Mouse (Mus musculus): ENCODE results near the gene Fa2h. TPM values are rescaled to one million over a fixed set of nuclear protein-coding genes. Genes with fewer than 3 reads are reported as not detected.
A peak's percentile ranks its signal among the peaks of the same experiment; 100 is the strongest.

The Fa2h gene
- total and polyA plus RNA-seq, 2 experiments from 2014 or later = 3.1 to 5.1 TPM

- DNase-seq (ENCODE audit: low spot score) (no peak), ATAC-seq (no peak)
- Histone ChIP-seq H3K9ac (replicated peaks; ENCODE audit: low read length) (no peak overlapping the region), H3K4me2 (ENCODE audit: low read depth, low read length) (no peak overlapping the region), H3K27ac (no peak overlapping the region), H3K9me3 (ENCODE audit: low read length) (no peaks in the 10 kb centered on the region), H3K27me3 (ENCODE audit: insufficient read depth, low read length) (no peaks in the 10 kb centered on the region), H3K4me1 (ENCODE audit: insufficient read depth, low read length) (no peaks in the 10 kb centered on the region), H3K36me3 (ENCODE audit: insufficient read depth, low read length) (no peaks in the 10 kb centered on the region), H3K4me3 (ENCODE audit: low read length) (no peak overlapping the region)
- 61% methylated on average over 7 of the region's 7 CpGs for WGBS
- no peak for TF ChIP-seq CTCF (IDR thresholded peaks at IDR 0.05; ENCODE audit: low read depth)
Observed at GRCm38 (mm10) chr8:111360579-111361209, 32.9 kb downstream of the Fa2h start.

- no peak overlapping the region for H3K27ac ChIP-seq
- no peaks in the 10 kb centered on the region for H3K4me1 ChIP-seq (ENCODE audit: insufficient read depth, low read length)
- H3K9ac ChIP-seq (replicated peaks; ENCODE audit: low read length) = no peak overlapping the region
- ATAC-seq (no peak), DNase-seq (ENCODE audit: low spot score) (no peak)
- H3K4me3 ChIP-seq (ENCODE audit: low read length) = no peak overlapping the region
- no peaks in the 10 kb centered on the region for H3K36me3 ChIP-seq (ENCODE audit: insufficient read depth, low read length)
- WGBS = 65% methylated on average over 5 of the region's 5 CpGs
- no peaks in the 10 kb centered on the region for H3K27me3 ChIP-seq (ENCODE audit: insufficient read depth, low read length)
- H3K4me2 ChIP-seq (ENCODE audit: low read depth, low read length) = no peak overlapping the region
- no peak for TF ChIP-seq CTCF (IDR thresholded peaks at IDR 0.05; ENCODE audit: low read depth)
- no peaks in the 10 kb centered on the region for H3K9me3 ChIP-seq (ENCODE audit: low read length)
Observed at GRCm38 (mm10) chr8:111359936-111360335, 33.7 kb downstream of the Fa2h start.

GRCm38 (mm10) chr8:111358905-111359304 is 34.7 kb downstream of the Fa2h start:
- Histone ChIP-seq H3K4me1 (ENCODE audit: insufficient read depth, low read length) (no peaks in the 10 kb centered on the region), H3K4me3 (ENCODE audit: low read length) (no peak overlapping the region), H3K9me3 (ENCODE audit: low read length) (no peaks in the 10 kb centered on the region), H3K27me3 (ENCODE audit: insufficient read depth, low read length) (no peaks in the 10 kb centered on the region), H3K36me3 (ENCODE audit: insufficient read depth, low read length) (no peaks in the 10 kb centered on the region), H3K4me2 (ENCODE audit: low read depth, low read length) (no peak overlapping the region), H3K9ac (replicated peaks; ENCODE audit: low read length) (no peak overlapping the region), H3K27ac (no peak overlapping the region)
- ATAC-seq (no peak), DNase-seq (ENCODE audit: low spot score) (no peak)
- WGBS = 60% methylated on average over 1 of the region's 1 CpGs
- TF ChIP-seq CTCF (IDR thresholded peaks at IDR 0.05; ENCODE audit: low read depth) = no peak

- no peak overlapping the region for H3K9ac ChIP-seq (replicated peaks; ENCODE audit: low read length)
- no peaks in the 10 kb centered on the region for H3K9me3 ChIP-seq (ENCODE audit: low read length)
- H3K4me1 ChIP-seq (ENCODE audit: insufficient read depth, low read length) = 0 out of 2 replicates have a peak, but pooled peaks cover 3% of the 10 kb centered on the region
- no peak overlapping the region for H3K27ac ChIP-seq
- TF ChIP-seq CTCF (IDR thresholded peaks at IDR 0.05; ENCODE audit: low read depth) = no peak
- H3K27me3 ChIP-seq (ENCODE audit: insufficient read depth, low read length) = no peaks in the 10 kb centered on the region
- 77% methylated on average over 4 of the region's 4 CpGs for WGBS
- DNase-seq (ENCODE audit: low spot score) (peak; percentile 40), ATAC-seq (no peak)
- H3K36me3 ChIP-seq (ENCODE audit: insufficient read depth, low read length) = no peaks in the 10 kb centered on the region
- H3K4me3 ChIP-seq (ENCODE audit: low read length) = no peak overlapping the region
- no peak overlapping the region for H3K4me2 ChIP-seq (ENCODE audit: low read depth, low read length)
Observed at GRCm38 (mm10) chr8:111357433-111357832, 36.2 kb downstream of the Fa2h start.

GRCm38 (mm10) chr8:111353497-111353896 is 40.1 kb downstream of the Fa2h start:
- Histone ChIP-seq H3K4me1 (ENCODE audit: insufficient read depth, low read length) (0 out of 2 replicates have a peak, but pooled peaks cover 3% of the 10 kb centered on the region), H3K9me3 (ENCODE audit: low read length) (no peaks in the 10 kb centered on the region), H3K4me2 (ENCODE audit: low read depth, low read length) (no peak overlapping the region), H3K9ac (replicated peaks; ENCODE audit: low read length) (no peak overlapping the region), H3K36me3 (ENCODE audit: insufficient read depth, low read length) (no peaks in the 10 kb centered on the region), H3K27me3 (ENCODE audit: insufficient read depth, low read length) (no peaks in the 10 kb centered on the region), H3K27ac (no peak overlapping the region), H3K4me3 (ENCODE audit: low read length) (no peak overlapping the region)
- 70% methylated on average over 9 of the region's 9 CpGs for WGBS
- peak; percentile 30; the same call in 1 of the 2 replicates for TF ChIP-seq CTCF (IDR thresholded peaks at IDR 0.05; ENCODE audit: low read depth)
- DNase-seq (ENCODE audit: low spot score) (peak; percentile 62), ATAC-seq (peak; percentile 85; the same call in 1 of the 2 replicates)

GRCm38 (mm10) chr8:111352289-111352688 is 41.3 kb downstream of the Fa2h start:
- Histone ChIP-seq H3K4me3 (ENCODE audit: low read length) (no peak overlapping the region), H3K4me2 (ENCODE audit: low read depth, low read length) (no peak overlapping the region), H3K27me3 (ENCODE audit: insufficient read depth, low read length) (no peaks in the 10 kb centered on the region), H3K27ac (no peak overlapping the region), H3K4me1 (ENCODE audit: insufficient read depth, low read length) (0 out of 2 replicates have a peak, but pooled peaks cover 3% of the 10 kb centered on the region), H3K36me3 (ENCODE audit: insufficient read depth, low read length) (no peaks in the 10 kb centered on the region), H3K9me3 (ENCODE audit: low read length) (no peaks in the 10 kb centered on the region), H3K9ac (replicated peaks; ENCODE audit: low read length) (no peak overlapping the region)
- 93% methylated on average over 5 of the region's 5 CpGs for WGBS
- ATAC-seq = no peak
- TF ChIP-seq CTCF (IDR thresholded peaks at IDR 0.05; ENCODE audit: low read depth) = no peak
- no peak for DNase-seq (ENCODE audit: low spot score)

- H3K27ac ChIP-seq = no peak overlapping the region
- 0 out of 2 replicates have a peak, but pooled peaks cover 3% of the 10 kb centered on the region for H3K4me1 ChIP-seq (ENCODE audit: insufficient read depth, low read length)
- no peaks in the 10 kb centered on the region for H3K36me3 ChIP-seq (ENCODE audit: insufficient read depth, low read length)
- H3K9ac ChIP-seq (replicated peaks; ENCODE audit: low read length) = no peak overlapping the region
- no peak overlapping the region for H3K4me2 ChIP-seq (ENCODE audit: low read depth, low read length)
- H3K9me3 ChIP-seq (ENCODE audit: low read length) = no peaks in the 10 kb centered on the region
- DNase-seq (ENCODE audit: low spot score) (no peak), ATAC-seq (no peak)
- H3K4me3 ChIP-seq (ENCODE audit: low read length) = no peak overlapping the region
- 94% methylated on average over 6 of the region's 6 CpGs for WGBS
- H3K27me3 ChIP-seq (ENCODE audit: insufficient read depth, low read length) = no peaks in the 10 kb centered on the region
- no peak for TF ChIP-seq CTCF (IDR thresholded peaks at IDR 0.05; ENCODE audit: low read depth)
Observed at GRCm38 (mm10) chr8:111350577-111350976, 43.0 kb downstream of the Fa2h start.

Data from hindbrain, postnatal 0 days (tissue).